Mouse (Mus musculus): Measurements from ENCODE around the gene Med21. TPM values are rescaled to one million over a fixed set of nuclear protein-coding genes. Genes with fewer than 3 reads are reported as not detected.

The Med21 gene
- polyA plus RNA-seq, 1 experiment from 2014 or later: 136 TPM

GRCm38 (mm10) chr6:146629781-146630756 is 12.3 kb upstream of the Med21 start:
- Histone ChIP-seq H3K36me3 (peaks cover 4% of the 10 kb centered on the region), H3K9me3 (replicated peaks) (no peaks in the 10 kb centered on the region), H3K27me3 (replicated peaks) (no peaks in the 10 kb centered on the region), H3K4me3 (no peak overlapping the region), H3K4me2 (no peak overlapping the region), H3K4me1 (replicated peaks) (peaks cover 42% of the 10 kb centered on the region), H3K27ac (ENCODE audit: poor library complexity, severe bottlenecking) (no peak overlapping the region), H3K9ac (no peak overlapping the region)
- WGBS: 48% methylated on average over 9 of the region's 9 CpGs
- ATAC-seq (ENCODE audit: insufficient number of reproducible peaks, low FRiP score): peak; percentile 47; the same call in 1 of the 2 replicates

GRCm38 (mm10) chr6:146630961-146631360 is 11.4 kb upstream of the Med21 start:
- Histone ChIP-seq H3K27me3 (replicated peaks) (no peaks in the 10 kb centered on the region), H3K27ac (ENCODE audit: poor library complexity, severe bottlenecking) (no peak overlapping the region), H3K4me2 (no peak overlapping the region), H3K4me3 (no peak overlapping the region), H3K9ac (no peak overlapping the region), H3K4me1 (replicated peaks) (peaks cover 43% of the 10 kb centered on the region), H3K36me3 (no peaks in the 10 kb centered on the region), H3K9me3 (replicated peaks) (no peaks in the 10 kb centered on the region)
- WGBS: 77% methylated on average over 4 of the region's 4 CpGs
- no peak for ATAC-seq (ENCODE audit: insufficient number of reproducible peaks, low FRiP score)

GRCm38 (mm10) chr6:146631847-146632246 is 10.5 kb upstream of the Med21 start:
- Histone ChIP-seq H3K27ac (ENCODE audit: poor library complexity, severe bottlenecking) (no peak overlapping the region), H3K36me3 (no peaks in the 10 kb centered on the region), H3K4me3 (no peak overlapping the region), H3K4me2 (peak overlapping the region; percentile 80; the same call in 1 of the 2 replicates), H3K9me3 (replicated peaks) (no peaks in the 10 kb centered on the region), H3K9ac (no peak overlapping the region), H3K4me1 (replicated peaks) (peaks cover 43% of the 10 kb centered on the region), H3K27me3 (replicated peaks) (no peaks in the 10 kb centered on the region)
- 64% methylated on average over 8 of the region's 8 CpGs for WGBS
- no peak for ATAC-seq (ENCODE audit: insufficient number of reproducible peaks, low FRiP score)

GRCm38 (mm10) chr6:146632403-146632802 is 9.9 kb upstream of the Med21 start:
- no peaks in the 10 kb centered on the region for H3K9me3 ChIP-seq (replicated peaks)
- no peak for ATAC-seq (ENCODE audit: insufficient number of reproducible peaks, low FRiP score)
- H3K9ac ChIP-seq: peak overlapping the region; percentile 53; the same call in 1 of the 2 replicates
- WGBS: 70% methylated on average over 9 of the region's 9 CpGs
- no peaks in the 10 kb centered on the region for H3K27me3 ChIP-seq (replicated peaks)
- no peak overlapping the region for H3K27ac ChIP-seq (ENCODE audit: poor library complexity, severe bottlenecking)
- H3K36me3 ChIP-seq: no peaks in the 10 kb centered on the region
- H3K4me1 ChIP-seq (replicated peaks): peaks cover 40% of the 10 kb centered on the region
- no peak overlapping the region for H3K4me3 ChIP-seq
- peak overlapping the region; percentile 80 for H3K4me2 ChIP-seq

DNA sequence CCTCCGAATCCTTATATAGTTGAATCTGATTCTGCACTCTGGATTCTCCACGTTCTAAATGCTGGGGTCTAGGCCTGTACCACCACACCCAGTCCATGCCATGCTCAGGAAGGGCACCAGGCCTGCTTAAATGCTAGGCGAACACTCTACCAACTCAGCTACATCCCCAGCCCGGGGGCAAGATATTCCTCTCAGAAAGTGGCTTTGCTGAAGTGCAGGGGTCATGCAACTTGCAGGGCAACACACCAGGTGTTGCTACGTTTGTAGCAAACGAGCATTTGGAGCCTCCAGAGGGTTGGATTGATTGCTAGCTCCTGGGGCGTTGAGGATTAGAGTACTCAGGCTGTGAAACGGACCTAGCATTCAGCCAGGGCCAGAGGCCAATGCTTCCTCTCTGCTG is 9.2 kb upstream of the Med21 start:
- WGBS: 51% methylated on average over 8 of the region's 8 CpGs
- Histone ChIP-seq H3K4me2 (peak overlapping the region; percentile 80), H3K9me3 (replicated peaks) (no peaks in the 10 kb centered on the region), H3K4me1 (replicated peaks) (peaks cover 40% of the 10 kb centered on the region), H3K4me3 (peak overlapping the region; percentile 76), H3K27ac (ENCODE audit: poor library complexity, severe bottlenecking) (0 out of 2 replicates have a peak overlapping the region, but pooled peaks have one; percentile 3), H3K27me3 (replicated peaks) (no peaks in the 10 kb centered on the region), H3K36me3 (no peaks in the 10 kb centered on the region), H3K9ac (peak overlapping the region; percentile 83)
- no peak for ATAC-seq (ENCODE audit: insufficient number of reproducible peaks, low FRiP score)

GRCm38 (mm10) chr6:146633629-146634014 is 8.7 kb upstream of the Med21 start:
- 12% methylated on average over 14 of the region's 14 CpGs for WGBS
- H3K4me1 ChIP-seq (replicated peaks): peaks cover 40% of the 10 kb centered on the region

GRCm38 (mm10) chr6:146634015-146634722 is 8.2 kb upstream of the Med21 start:
- Histone ChIP-seq H3K9ac (peak overlapping the region; percentile 83), H3K36me3 (no peaks in the 10 kb centered on the region), H3K4me1 (replicated peaks) (peaks cover 40% of the 10 kb centered on the region), H3K9me3 (replicated peaks) (no peaks in the 10 kb centered on the region), H3K4me3 (peak overlapping the region; percentile 76), H3K27ac (ENCODE audit: poor library complexity, severe bottlenecking) (peak overlapping the region; percentile 89), H3K4me2 (peak overlapping the region; percentile 80), H3K27me3 (replicated peaks) (no peaks in the 10 kb centered on the region)
- 2% methylated on average over 81 of the region's 82 CpGs for WGBS
- peak; percentile 90 for ATAC-seq (ENCODE audit: insufficient number of reproducible peaks, low FRiP score)

More at GRCm38 (mm10) chr6:146633629-146634014, 8.7 kb upstream of the Med21 start:
- H3K9ac ChIP-seq: peak overlapping the region; percentile 83
- peak overlapping the region; percentile 80 for H3K4me2 ChIP-seq
- no peaks in the 10 kb centered on the region for H3K36me3 ChIP-seq
- ATAC-seq (ENCODE audit: insufficient number of reproducible peaks, low FRiP score): no peak
- peak overlapping the region; percentile 76 for H3K4me3 ChIP-seq
- H3K27ac ChIP-seq (ENCODE audit: poor library complexity, severe bottlenecking): peak overlapping the region; percentile 89
- no peaks in the 10 kb centered on the region for H3K9me3 ChIP-seq (replicated peaks)
- H3K27me3 ChIP-seq (replicated peaks): no peaks in the 10 kb centered on the region

- Histone ChIP-seq H3K9me3 (replicated peaks) (no peaks in the 10 kb centered on the region), H3K9ac (no peak overlapping the region), H3K27me3 (replicated peaks) (no peaks in the 10 kb centered on the region), H3K4me1 (replicated peaks) (peaks cover 34% of the 10 kb centered on the region), H3K4me2 (peak overlapping the region; percentile 80), H3K36me3 (no peaks in the 10 kb centered on the region), H3K27ac (ENCODE audit: poor library complexity, severe bottlenecking) (peak overlapping the region; percentile 89), H3K4me3 (peak overlapping the region; percentile 76)
- 50% methylated on average over 4 of the region's 4 CpGs for WGBS
- no peak for ATAC-seq (ENCODE audit: insufficient number of reproducible peaks, low FRiP score)
Measured at GRCm38 (mm10) chr6:146634759-146635606, 7.4 kb upstream of the Med21 start.

GRCm38 (mm10) chr6:146636482-146636881 is 5.9 kb upstream of the Med21 start:
- no peak for ATAC-seq (ENCODE audit: insufficient number of reproducible peaks, low FRiP score)
- H3K27ac ChIP-seq (ENCODE audit: poor library complexity, severe bottlenecking): no peak overlapping the region
- no peak overlapping the region for H3K9ac ChIP-seq
- H3K9me3 ChIP-seq (replicated peaks): no peaks in the 10 kb centered on the region
- WGBS: 84% methylated on average over 5 of the region's 5 CpGs
- H3K4me2 ChIP-seq: no peak overlapping the region
- no peaks in the 10 kb centered on the region for H3K27me3 ChIP-seq (replicated peaks)
- no peaks in the 10 kb centered on the region for H3K36me3 ChIP-seq
- H3K4me3 ChIP-seq: no peak overlapping the region
- H3K4me1 ChIP-seq (replicated peaks): peaks cover 24% of the 10 kb centered on the region

GRCm38 (mm10) chr6:146640068-146640965 is 2.0 kb upstream of the Med21 start:
- no peak overlapping the region for H3K27ac ChIP-seq (ENCODE audit: poor library complexity, severe bottlenecking)
- no peak overlapping the region for H3K9ac ChIP-seq
- WGBS: 80% methylated on average over 7 of the region's 7 CpGs
- H3K27me3 ChIP-seq (replicated peaks): no peaks in the 10 kb centered on the region
- no peak overlapping the region for H3K4me3 ChIP-seq
- no peaks in the 10 kb centered on the region for H3K36me3 ChIP-seq
- H3K4me2 ChIP-seq: no peak overlapping the region
- H3K9me3 ChIP-seq (replicated peaks): no peaks in the 10 kb centered on the region
- H3K4me1 ChIP-seq (replicated peaks): peaks cover 10% of the 10 kb centered on the region
- ATAC-seq (ENCODE audit: insufficient number of reproducible peaks, low FRiP score): no peak

Measured in heart, embryonic 12.5 days (tissue).